9 mouse cellular contexts compared by ENCODE assay signal in the genomic region with DNA sequence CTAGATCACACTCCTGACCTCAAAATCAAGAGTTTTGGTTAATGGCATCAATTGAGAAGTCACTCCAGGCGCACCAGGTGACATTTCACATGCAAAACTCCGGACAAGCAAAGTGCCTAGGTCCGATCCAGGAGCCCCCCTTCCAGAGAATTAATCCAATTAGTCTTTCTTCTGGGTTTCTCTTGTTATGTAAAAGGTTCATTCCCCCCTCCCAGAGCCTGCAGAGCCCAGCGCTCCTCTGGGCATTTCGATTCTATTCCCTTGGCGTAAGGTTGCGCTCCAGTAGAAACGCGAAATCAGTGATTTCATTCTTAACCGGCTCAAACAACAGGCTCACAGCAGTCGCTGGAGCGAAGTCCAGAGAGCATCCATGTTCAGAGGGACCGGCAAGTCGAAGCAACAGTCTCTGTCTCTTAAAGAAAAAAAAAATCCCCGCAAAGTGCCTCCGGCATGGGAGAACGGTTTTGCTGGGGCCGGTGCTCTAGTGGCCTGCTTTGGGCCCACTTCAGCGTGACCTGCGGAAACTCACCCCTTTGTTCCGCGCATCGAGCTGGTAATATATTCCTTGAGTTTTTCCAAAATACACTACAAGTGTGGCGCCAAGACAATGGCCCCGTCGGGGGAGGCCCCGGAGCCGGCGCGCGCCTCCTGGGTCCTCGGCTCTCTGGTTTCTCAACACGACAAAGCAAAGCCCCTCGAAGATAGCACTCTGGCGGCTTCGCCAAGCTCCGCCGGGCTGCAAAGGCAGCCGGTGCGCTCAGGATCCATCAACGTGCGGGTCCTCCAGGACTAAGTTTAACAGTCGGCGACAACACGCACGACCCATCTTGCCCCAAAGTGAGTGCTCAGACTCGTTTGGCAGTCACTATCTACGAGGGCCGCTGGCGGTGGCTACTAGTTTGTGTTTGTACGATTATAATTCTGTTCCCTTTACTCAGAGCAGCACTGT. TPM values are rescaled to one million over a fixed set of nuclear protein-coding genes. Genes with fewer than 3 reads are reported as not detected.
DNase-seq lines count a peak whose midpoint lies in the region; ATAC-seq lines count a peak whose summit lies in the region.
"Had no signal": no experiment of that assay in that cellular context is flagged by ENCODE, and none has a peak within 500 bp of the region (broad histone marks: within the 10 kb centered on the region; RNA-seq: fewer than 3 reads in every experiment).

No protein-coding gene starts in this region.

- peak; percentile 11 to 21 for DNase-seq in kidney, adult 8-10 months
- DNase-seq in kidney, postnatal 14 days, result no peak
- peak; percentile 68 for DNase-seq in embryo, embryonic 10.5 days (ENCODE audit: low spot score)
- DNase-seq in midbrain, embryonic 14.5 days, result peak; percentile 70
- no peak for DNase-seq in frontal cortex, postnatal 14 days (ENCODE audit: low spot score in 2 of 2)
- DNase-seq in layer of hippocampus, adult 11-12 months (ENCODE audit: low spot score), result no peak

- H3K4me2 ChIP-seq in hindbrain, embryonic 16.5 days (ENCODE audit: low read length), result peak overlapping the region; percentile 90
- H3K4me2 ChIP-seq in midbrain, embryonic 14.5 days (ENCODE audit: low read length), result peak overlapping the region; percentile 79

- H3K27ac ChIP-seq in hindbrain, embryonic 16.5 days (ENCODE audit: low read depth, low read length), result peak overlapping the region; percentile 61
- peak overlapping the region; percentile 65 for H3K27ac ChIP-seq in midbrain, embryonic 14.5 days (replicated peaks; ENCODE audit: low read depth, low read length)

- H3K4me1 ChIP-seq in hindbrain, embryonic 16.5 days (ENCODE audit: control insufficient read depth, insufficient read depth, low read depth, low read length), result peaks cover 48% of the 10 kb centered on the region
- peaks cover 39% of the 10 kb centered on the region for H3K4me1 ChIP-seq in midbrain, embryonic 14.5 days (ENCODE audit: control insufficient read depth, insufficient read depth, low read length)

- H3K9me3 ChIP-seq in hindbrain, embryonic 16.5 days (ENCODE audit: control insufficient read depth, low read length), result no peaks in the 10 kb centered on the region
- no peaks in the 10 kb centered on the region for H3K9me3 ChIP-seq in midbrain, embryonic 14.5 days (ENCODE audit: control insufficient read depth, low read length)
- H3K9me3 ChIP-seq: G1E had no signal

- H3K4me3 ChIP-seq in hindbrain, embryonic 16.5 days (ENCODE audit: low read length), result peak overlapping the region; percentile 52
- H3K4me3 ChIP-seq in midbrain, embryonic 14.5 days (replicated peaks; ENCODE audit: low read depth, low read length), result peak overlapping the region; percentile 43

- ATAC-seq in hindbrain, embryonic 16.5 days, result no peak
- ATAC-seq in midbrain, embryonic 14.5 days (ENCODE audit: low FRiP score, low TSS enrichment), result no peak
- ATAC-seq in activated CD4-positive, CD25-positive, alpha-beta regulatory T cell, adult 4 months, result no peak

- peaks cover 7% of the 10 kb centered on the region for H3K27me3 ChIP-seq in hindbrain, embryonic 16.5 days (replicated peaks; ENCODE audit: control insufficient read depth, insufficient read depth, low read length)
- H3K27me3 ChIP-seq in midbrain, embryonic 14.5 days (ENCODE audit: control insufficient read depth, insufficient read depth, low read length), result peaks cover 47% of the 10 kb centered on the region

- H3K9ac ChIP-seq in hindbrain, embryonic 16.5 days (ENCODE audit: low read depth, low read length), result peak overlapping the region; percentile 47
- peak overlapping the region; percentile 59 for H3K9ac ChIP-seq in midbrain, embryonic 14.5 days (replicated peaks; ENCODE audit: low read length)

- H3K36me3 ChIP-seq in hindbrain, embryonic 16.5 days (ENCODE audit: control insufficient read depth, insufficient read depth, low read length), result no peaks in the 10 kb centered on the region
- H3K36me3 ChIP-seq in midbrain, embryonic 14.5 days (ENCODE audit: control insufficient read depth, insufficient read depth, low read length), result no peaks in the 10 kb centered on the region
- H3K36me3 ChIP-seq: G1E had no signal

- WGBS in hindbrain, embryonic 16.5 days, result 3% methylated on average over 51 of the region's 51 CpGs
- WGBS in midbrain, embryonic 14.5 days, result under 1% methylated on average over 51 of the region's 51 CpGs

RNA-seq across cellular contexts. Expression of gene Rfx4, which starts 2.9 kb away (rescaled TPM):
- 16.1 and 22.1 TPM in 2 replicates for polyA plus RNA-seq in hindbrain, embryonic 16.5 days (2015; fragmentation: Nextera tagmentation; extraction: Ambion mirVana)
- polyA plus RNA-seq in midbrain, embryonic 14.5 days (2014; fragmentation: Nextera tagmentation; extraction: Ambion mirVana), result 16.2 and 25.1 TPM in 2 replicates
- polyA plus RNA-seq in activated CD4-positive, CD25-positive, alpha-beta regulatory T cell, adult 4 months (2017; shearing (Covaris generic)), result not detected
- polyA plus RNA-seq: G1E had no signal

Comparison
In these comparisons a context has a peak if more than half of its experiments do, and no peak if none do; other contexts are left out.
1. DNase-seq: peak in kidney, adult 8-10 months (2 of 2), embryo, embryonic 10.5 days (single experiment) and midbrain, embryonic 14.5 days (single experiment); none in kidney, postnatal 14 days (single experiment), frontal cortex, postnatal 14 days (0 of 2) and layer of hippocampus, adult 11-12 months (single experiment).
2. RNA of gene Rfx4, which starts 2.9 kb away (polyA plus RNA-seq): 16.2 to 25.1 TPM in midbrain, embryonic 14.5 days and 16.1 to 22.1 TPM in hindbrain, embryonic 16.5 days; not detected in activated CD4-positive, CD25-positive, alpha-beta regulatory T cell, adult 4 months; every median in the first group is over 10 times any median in the second.